Mouse (Mus musculus) E14TG2a.4 (cell line): ENCODE data around the gene Olfr97.

ENCODE experiments used
- CTCF ChIP-seq: conservative IDR thresholded peaks from 2 replicates; pipeline ENCODE4 v1.5.1; 2014; ENCODE audit warnings: low read length
- NANOG ChIP-seq: IDR thresholded peaks from 2 replicates; pipeline ENCODE4 v1.6.1; 2014; ENCODE audit warnings: borderline replicate concordance, low read length, mixed read lengths

DNA sequence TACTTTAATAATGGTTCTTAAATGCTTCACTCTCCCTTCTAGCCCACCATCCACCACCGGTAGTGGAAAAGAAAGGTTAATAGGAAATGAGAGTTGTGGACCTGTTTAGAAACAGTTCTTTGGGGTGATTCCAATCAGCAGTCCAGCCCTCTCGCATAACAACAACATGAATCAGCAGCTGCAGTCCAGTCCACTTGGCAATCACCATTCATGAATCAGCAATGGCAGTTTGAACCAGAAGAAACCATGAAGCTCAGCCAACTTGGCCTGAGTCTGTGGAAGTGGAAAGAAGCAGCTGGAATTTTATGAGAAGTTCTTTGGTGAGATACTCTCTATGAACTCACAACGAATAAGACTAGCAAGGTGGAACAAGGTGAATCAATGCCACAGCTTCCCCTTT, 18.6 kb downstream of the Olfr97 start:
- no peak for TF ChIP-seq CTCF
- TF ChIP-seq NANOG: no peak
